9 mouse cellular contexts compared by ENCODE assay signal in the genomic region with DNA sequence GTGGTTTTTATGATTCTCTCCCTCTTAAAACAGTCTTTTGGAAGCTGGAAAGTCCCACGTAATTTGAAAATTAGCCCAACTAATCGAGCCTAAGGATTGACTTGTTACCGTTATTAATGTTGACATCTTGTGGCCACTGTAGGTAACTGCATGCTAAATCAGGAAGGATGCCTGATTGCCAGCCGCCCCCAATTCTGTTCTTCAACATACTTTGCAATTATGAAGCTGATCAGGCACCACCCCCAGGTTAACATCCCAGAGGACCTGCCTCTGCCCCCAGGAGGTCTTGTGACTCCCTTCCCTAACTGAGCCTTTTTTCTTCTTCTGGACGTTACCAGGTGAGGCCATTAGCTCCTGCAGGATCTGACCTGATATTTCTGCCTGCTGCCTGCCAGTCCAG. TPM values are rescaled to one million over a fixed set of nuclear protein-coding genes. Genes with fewer than 3 reads are reported as not detected.
DNase-seq lines count a peak whose midpoint lies in the region; ATAC-seq and TF ChIP-seq lines count a peak whose summit lies in the region.
"Had no signal": no experiment of that assay in that cellular context is flagged by ENCODE, and none has a peak within 500 bp of the region (broad histone marks: within the 10 kb centered on the region; RNA-seq: fewer than 3 reads in every experiment).

No protein-coding gene starts in this region.

- H3K36me3 ChIP-seq in heart, adult 2 months (ENCODE audit: control insufficient read depth, insufficient read depth, low read length), result no peaks in the 10 kb centered on the region
- H3K36me3 ChIP-seq in heart, embryonic 11.5 days (ENCODE audit: control insufficient read depth, insufficient read depth, low read length), result no peaks in the 10 kb centered on the region
- no peaks in the 10 kb centered on the region for H3K36me3 ChIP-seq in embryonic facial prominence, embryonic 10.5 days (replicated peaks)
- no peaks in the 10 kb centered on the region for H3K36me3 ChIP-seq in forebrain, embryonic 12.5 days (replicated peaks)
- H3K36me3 ChIP-seq: heart, embryonic 15.5 days had no signal

- WGBS in heart, adult 2 months, result 18% methylated on average over 5 of the region's 5 CpGs
- WGBS in heart, embryonic 11.5 days (ENCODE audit: insufficient replicate concordance), result 32% methylated on average over 5 of the region's 5 CpGs
- WGBS in embryonic facial prominence, embryonic 10.5 days, result 33% methylated on average over 5 of the region's 5 CpGs
- WGBS in forebrain, embryonic 12.5 days, result 49% methylated on average over 5 of the region's 5 CpGs

- H3K4me1 ChIP-seq in heart, adult 2 months (ENCODE audit: control insufficient read depth, insufficient read depth, low read length), result no peaks in the 10 kb centered on the region; the same call in 1 of the 2 replicates
- no peaks in the 10 kb centered on the region for H3K4me1 ChIP-seq in heart, embryonic 11.5 days (ENCODE audit: control insufficient read depth, insufficient read depth, low read length)
- H3K4me1 ChIP-seq in embryonic facial prominence, embryonic 10.5 days, result peaks cover 8% of the 10 kb centered on the region; the same call in 1 of the 2 replicates
- H3K4me1 ChIP-seq in forebrain, embryonic 12.5 days, result no peaks in the 10 kb centered on the region

- peaks cover 1% of the 10 kb centered on the region; the same call in 1 of the 2 replicates for H3K27me3 ChIP-seq in heart, adult 2 months (ENCODE audit: control insufficient read depth, insufficient read depth, low read length)
- no peaks in the 10 kb centered on the region for H3K27me3 ChIP-seq in heart, embryonic 11.5 days (ENCODE audit: control insufficient read depth, insufficient read depth, low read length)
- H3K27me3 ChIP-seq in embryonic facial prominence, embryonic 10.5 days (replicated peaks; ENCODE audit: low read depth, poor library complexity, severe bottlenecking), result peaks cover 6% of the 10 kb centered on the region; the same call in 1 of the 2 replicates
- H3K27me3 ChIP-seq in forebrain, embryonic 12.5 days, result no peaks in the 10 kb centered on the region
- H3K27me3 ChIP-seq: heart, embryonic 15.5 days had no signal

- no peaks in the 10 kb centered on the region for H3K9me3 ChIP-seq in heart, embryonic 11.5 days (replicated peaks; ENCODE audit: control insufficient read depth, low read length)
- H3K9me3 ChIP-seq in embryonic facial prominence, embryonic 10.5 days, result no peaks in the 10 kb centered on the region
- no peaks in the 10 kb centered on the region for H3K9me3 ChIP-seq in forebrain, embryonic 12.5 days
- H3K9me3 ChIP-seq: heart, embryonic 15.5 days had no signal

- no peaks in the 10 kb centered on the region for H3K79me2 ChIP-seq in heart, adult 2 months (replicated peaks; ENCODE audit: control insufficient read depth, insufficient read depth, low read length)

- no peak overlapping the region for H3K4me3 ChIP-seq in heart, adult 2 months
- H3K4me3 ChIP-seq in heart, embryonic 11.5 days (ENCODE audit: low read depth, low read length), result no peak overlapping the region
- H3K4me3 ChIP-seq in embryonic facial prominence, embryonic 10.5 days, result no peak overlapping the region
- no peak overlapping the region for H3K4me3 ChIP-seq in layer of hippocampus, adult 2 months
- no peak overlapping the region for H3K4me3 ChIP-seq in forebrain, embryonic 12.5 days (replicated peaks)
- H3K4me3 ChIP-seq: heart, embryonic 15.5 days had no signal

- no peak for TF ChIP-seq POLR2A in heart, adult 2 months (IDR thresholded peaks at IDR 0.05; ENCODE audit: insufficient read depth, low read depth, low read length)

- peak in 1 of 2 experiments; percentile 29 for DNase-seq in heart, adult 2 months
- DNase-seq in thymus, postnatal 4 days, result peak; percentile 11
- DNase-seq in thymus, adult 18-20 months, result no peak
- DNase-seq in embryonic facial prominence, embryonic 10.5 days (ENCODE audit: low spot score), result peak; percentile 26
- DNase-seq in layer of hippocampus, adult 2 months (ENCODE audit: low spot score in 2 of 2), result peak; percentile 41 to 53

- H3K9ac ChIP-seq in heart, adult 2 months (ENCODE audit: low read depth, low read length), result no peak overlapping the region
- no peak overlapping the region for H3K9ac ChIP-seq in heart, embryonic 11.5 days (ENCODE audit: low read depth, low read length)
- no peak overlapping the region for H3K9ac ChIP-seq in forebrain, embryonic 12.5 days
- H3K9ac ChIP-seq: heart, embryonic 15.5 days had no signal

- intact Hi-C loops in heart, adult 2 months (cut with DNase I), result loop anchor here (1.0 to 2.0 kb wide), 2 partner anchors 78 to 106 kb away; no protein-coding TSS in a partner anchor

- TF ChIP-seq CTCF in heart, adult 2 months (IDR thresholded peaks at IDR 0.05), result peak; percentile 92
- peak; percentile 89 for TF ChIP-seq CTCF in layer of hippocampus, adult 2 months (conservative IDR thresholded peaks at IDR 0.05)

- no peak overlapping the region for H3K4me2 ChIP-seq in heart, embryonic 11.5 days
- no peak overlapping the region for H3K4me2 ChIP-seq in forebrain, embryonic 12.5 days
- H3K4me2 ChIP-seq: heart, embryonic 15.5 days had no signal

- no peak for ATAC-seq in heart, embryonic 11.5 days (replicated peaks; ENCODE audit: insufficient number of reproducible peaks, low FRiP score, low TSS enrichment)
- 0 out of 2 replicates have a peak, but pooled peaks have one; percentile 40 for ATAC-seq in monocyte, adult 5-6 weeks (replicated peaks; ENCODE audit: insufficient number of reproducible peaks, low FRiP score, low TSS enrichment, poor library complexity, severe bottlenecking)
- ATAC-seq in forebrain, embryonic 12.5 days (ENCODE audit: low FRiP score), result no peak

- TF ChIP-seq EP300 in heart, adult 2 months (IDR thresholded peaks at IDR 0.05; ENCODE audit: insufficient read depth, low read depth, low read length), result no peak

- no peak overlapping the region for H3K27ac ChIP-seq in heart, adult 2 months
- H3K27ac ChIP-seq in heart, embryonic 11.5 days (ENCODE audit: low read depth, low read length), result no peak overlapping the region
- H3K27ac ChIP-seq in embryonic facial prominence, embryonic 10.5 days (replicated peaks), result no peak overlapping the region
- H3K27ac ChIP-seq in layer of hippocampus, adult 2 months, result no peak overlapping the region
- no peak overlapping the region for H3K27ac ChIP-seq in forebrain, embryonic 12.5 days
- H3K27ac ChIP-seq: heart, embryonic 15.5 days had no signal

RNA-seq across cellular contexts. Expression of a gene that starts 20.0 kb away (rescaled TPM):
- not detected for total RNA-seq in heart, adult 2 months (2021)
- polyA plus RNA-seq in heart, adult 2 months (2012; rRNA removed), result 0.35 and 0.50 TPM in 2 replicates
- polyA plus RNA-seq in heart, embryonic 11.5 days (2014; fragmentation: Nextera tagmentation; extraction: Ambion mirVana), result 3.6 and 5.2 TPM in 2 replicates
- 0.15 TPM in 1 of 2 replicates, not detected in the other for polyA plus RNA-seq in embryonic facial prominence, embryonic 10.5 days (2016; fragmentation: Nextera tagmentation; extraction: Ambion mirVana)
- total RNA-seq in layer of hippocampus, adult 2 months (2021), result 1 to 10 TPM; 1.3 to 2.5 TPM
- 2.0 TPM in 1 of 3 replicates, not detected in the others for total RNA-seq in monocyte, adult 5-6 weeks (2017)
- 0.28 and 0.49 TPM in 2 replicates for polyA plus RNA-seq in forebrain, embryonic 12.5 days (2016; fragmentation: Nextera tagmentation; extraction: Ambion mirVana)

RNA-seq across cellular contexts. Expression of a gene that starts 29.2 kb away (rescaled TPM):
- 1 to 10 TPM; 5.6 to 7.6 TPM for total RNA-seq in heart, adult 2 months (2021)
- 6.1 and 8.0 TPM in 2 replicates for polyA plus RNA-seq in heart, adult 2 months (2012; rRNA removed)
- 1.5 and 2.1 TPM in 2 replicates for polyA plus RNA-seq in heart, embryonic 11.5 days (2014; fragmentation: Nextera tagmentation; extraction: Ambion mirVana)
- 1.1 and 1.9 TPM in 2 replicates for polyA plus RNA-seq in embryonic facial prominence, embryonic 10.5 days (2016; fragmentation: Nextera tagmentation; extraction: Ambion mirVana)
- 10 to 100 TPM; 67.3 to 70.3 TPM for total RNA-seq in layer of hippocampus, adult 2 months (2021)
- total RNA-seq in monocyte, adult 5-6 weeks (2017), result 184 to 220 TPM (median 193 TPM) in 3 replicates
- 0.86 and 0.95 TPM in 2 replicates for polyA plus RNA-seq in forebrain, embryonic 12.5 days (2016; fragmentation: Nextera tagmentation; extraction: Ambion mirVana)

Comparison
In these comparisons a context has a peak if more than half of its experiments do, and no peak if none do; other contexts are left out.
1. DNase-seq: peak in thymus, postnatal 4 days (single experiment), embryonic facial prominence, embryonic 10.5 days (single experiment) and layer of hippocampus, adult 2 months (2 of 2); none in thymus, adult 18-20 months (0 of 2).